Mouse (Mus musculus) liver, adult 10 weeks (tissue): ENCODE results near the gene Taar8c. TPM values are rescaled to one million over a fixed set of nuclear protein-coding genes. Genes with fewer than 3 reads are reported as not detected.

Source experiments
- polyA plus RNA-seq: library from polyadenylated mRNA; stranded (reverse); fragments of 350-450 nt; fragmentation: Illumina TruSeq; extraction: RNeasy Lipid Tissue Mini Kit (QIAGEN cat#74804); gene quantifications from one replicate; pipeline ENCODE4 v1.2.3, GENCODE M21; 2014; ENCODE audit warnings: low read depth, low replicate concordance

Taar8c gene
- not detected for polyA plus RNA-seq

DNA sequence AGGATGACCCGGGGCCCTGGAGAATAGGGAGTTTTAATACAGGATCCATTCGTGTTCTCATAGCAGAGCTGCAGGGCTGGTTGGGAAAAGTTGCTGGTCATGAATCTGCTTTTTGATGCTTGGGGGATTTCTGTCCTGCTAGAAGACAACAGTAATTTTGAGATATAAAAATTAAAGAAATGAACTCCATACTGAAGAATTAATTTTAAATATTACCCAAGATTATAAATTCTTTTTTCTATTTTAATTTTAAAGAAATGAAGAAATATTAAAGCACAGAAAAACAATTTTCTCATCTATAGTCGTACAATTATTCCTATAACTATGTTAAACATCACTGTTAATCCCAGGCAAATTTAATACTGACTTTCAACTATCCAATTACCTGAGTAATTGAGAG, at the start of gene Taar8c:
TSS of gene Taar8c (minus strand) at position 101 of the 400 bp plus-strand sequence.

GRCm38 (mm10) chr10:24149135-24149781, 47.5 kb upstream of the Taar8c start, which contains the start of gene Stx7:
TSS of gene Stx7 (plus strand) at chr10:24149302.

DNA sequence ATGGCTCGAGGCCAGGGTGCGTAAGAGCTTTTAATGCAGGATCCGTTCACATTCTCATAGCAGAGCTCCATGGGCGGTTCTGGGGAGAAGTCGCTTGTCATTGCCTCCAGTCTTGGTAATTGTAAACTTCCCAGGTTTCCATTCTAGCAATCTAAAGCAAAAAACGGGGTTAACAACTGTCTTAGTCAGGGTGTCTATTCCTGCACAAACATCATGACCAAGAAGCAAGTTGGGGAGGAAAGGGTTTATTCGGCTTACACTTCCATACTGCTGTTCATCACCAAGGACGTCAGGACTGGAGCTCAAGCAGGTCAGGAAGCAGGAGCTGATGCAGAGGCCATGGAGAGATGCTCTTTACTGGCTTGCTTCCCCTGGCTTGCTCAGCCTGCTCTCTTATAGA, 7.7 kb upstream of the Taar8c start, which contains the start of gene Taar9:
TSS of gene Taar9 (minus strand) at position 101 of the 400 bp plus-strand sequence.

GRCm38 (mm10) chr10:24092194-24092593, 9.5 kb downstream of the Taar8c start, which contains the start of gene Taar8b:
TSS of gene Taar8b (minus strand) at chr10:24092294.

DNA sequence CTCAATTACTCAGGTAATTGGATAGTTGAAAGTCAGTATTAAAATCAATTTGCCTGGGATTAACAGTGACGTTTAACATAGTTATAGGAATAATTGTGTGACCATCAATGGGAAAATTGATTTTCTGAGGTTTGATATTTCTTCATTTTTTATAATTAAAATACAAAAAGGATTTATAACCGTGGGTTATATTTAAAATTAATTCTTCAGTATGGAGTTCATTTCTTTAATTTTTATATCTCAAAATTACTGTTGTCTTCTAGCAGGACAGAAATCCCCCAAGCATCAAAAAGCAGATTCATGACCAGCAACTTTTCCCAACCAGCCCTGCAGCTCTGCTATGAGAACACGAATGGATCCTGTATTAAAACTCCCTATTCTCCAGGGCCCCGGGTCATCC, 25.5 kb downstream of the Taar8c start, which contains the start of gene Taar8a:
TSS of gene Taar8a (plus strand) at position 301 of the 400 bp plus-strand sequence.

Other genes with a start within 250 kb of the Taar8c start
- 114 TPM for gene Vnn1, start 207.2 kb downstream of the Taar8c start, polyA plus RNA-seq
- not detected for gene Taar1, start 181.6 kb downstream of the Taar8c start, polyA plus RNA-seq
- gene Taar2, start 163.3 kb downstream of the Taar8c start, polyA plus RNA-seq: not detected
- not detected for gene Taar3, start 152.4 kb downstream of the Taar8c start, polyA plus RNA-seq
- not detected for gene Taar4, start 141.4 kb downstream of the Taar8c start, polyA plus RNA-seq
- gene Taar5, start 131.2 kb downstream of the Taar8c start, polyA plus RNA-seq: not detected
- gene Taar6, start 116.3 kb downstream of the Taar8c start, polyA plus RNA-seq: not detected
- gene Taar7a, start 108.4 kb downstream of the Taar8c start, polyA plus RNA-seq: not detected
- gene Taar7b, start 102.0 kb downstream of the Taar8c start, polyA plus RNA-seq: not detected
- gene Taar7d, start 74.7 kb downstream of the Taar8c start, polyA plus RNA-seq: not detected
- not detected for gene Taar7e, start 64.3 kb downstream of the Taar8c start, polyA plus RNA-seq
- gene Taar7f, start 52.4 kb downstream of the Taar8c start, polyA plus RNA-seq: not detected
- not detected for gene Taar8a, start 25.4 kb downstream of the Taar8c start, polyA plus RNA-seq
- not detected for gene Taar8b, start 9.6 kb downstream of the Taar8c start, polyA plus RNA-seq
- gene Taar9, start 7.6 kb upstream of the Taar8c start, polyA plus RNA-seq: not detected
- gene Stx7, start 47.4 kb upstream of the Taar8c start, polyA plus RNA-seq: 36.6 TPM
- not detected for gene Moxd1, start 121.6 kb upstream of the Taar8c start, polyA plus RNA-seq